Mouse (Mus musculus): Measurements from ENCODE around the gene Rgs6. TPM values are rescaled to one million over a fixed set of nuclear protein-coding genes. Genes with fewer than 3 reads are reported as not detected.

Gene Rgs6
- total RNA-seq, 2 experiments from 2014 or later: not detected

DNA sequence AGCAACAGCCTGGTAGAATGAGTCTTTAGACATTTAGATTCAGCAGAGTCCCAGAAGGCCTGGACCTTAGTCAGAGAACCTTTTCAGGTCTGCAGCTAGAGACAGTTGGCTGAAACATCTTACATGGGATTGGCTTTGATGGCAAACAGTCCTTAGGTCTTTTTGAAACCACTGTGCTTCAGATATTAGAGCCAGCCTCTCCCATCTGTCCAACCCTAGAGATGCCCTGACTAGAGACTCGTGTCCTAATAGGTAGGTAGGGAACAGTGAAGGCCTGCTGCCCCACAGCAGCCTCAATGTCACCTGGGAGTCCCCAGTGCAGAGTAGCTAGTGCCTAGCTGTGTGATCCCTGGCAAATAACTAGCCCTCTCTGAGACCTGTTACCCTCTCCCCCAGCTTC, 555.5 kb downstream of the Rgs6 start:
- peak; percentile 20 for ATAC-seq (replicated peaks; ENCODE audit: low FRiP score, poor library complexity, severe bottlenecking)

DNA sequence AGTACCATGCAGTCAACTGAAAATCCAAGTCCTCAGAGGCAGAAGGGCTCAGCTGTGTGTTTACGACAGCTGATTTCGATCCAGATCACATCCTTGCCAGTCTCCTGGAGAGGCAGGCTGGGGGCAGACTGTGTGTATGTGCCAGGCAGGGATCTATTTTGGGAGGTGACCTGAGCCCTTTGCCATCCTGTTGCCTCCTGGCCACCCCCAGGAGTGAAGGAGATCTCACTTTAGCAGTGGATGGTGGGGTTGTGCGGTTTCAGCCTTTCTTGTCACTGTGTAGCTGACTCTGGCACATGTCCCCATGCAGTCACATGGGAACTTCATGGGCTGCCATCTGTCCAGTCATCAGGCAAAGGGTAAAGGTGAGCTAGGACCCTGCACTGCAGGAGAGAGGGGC, 557.0 kb downstream of the Rgs6 start:
- ATAC-seq (replicated peaks; ENCODE audit: low FRiP score, poor library complexity, severe bottlenecking): no peak

DNA sequence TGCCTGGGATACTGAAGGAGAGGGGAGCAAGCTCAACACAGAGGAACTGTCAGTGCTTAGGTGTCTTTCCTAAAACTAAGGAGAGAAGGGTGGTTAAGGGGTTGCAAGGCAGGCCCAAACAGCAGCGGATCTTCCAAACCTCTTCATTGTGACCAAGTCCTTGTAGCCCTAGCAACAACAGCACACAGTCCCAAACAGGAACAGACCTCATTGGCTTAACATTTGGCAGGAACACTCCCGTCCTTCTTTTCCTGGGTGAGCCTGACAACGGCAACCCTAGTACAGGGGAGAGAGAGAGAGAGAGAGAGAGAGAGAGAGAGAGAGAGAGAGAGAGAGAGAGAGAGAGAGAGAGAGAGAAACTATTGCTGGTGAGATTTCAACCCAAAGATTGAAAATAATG, 557.8 kb downstream of the Rgs6 start:
- ATAC-seq (replicated peaks; ENCODE audit: low FRiP score, poor library complexity, severe bottlenecking): no peak

DNA sequence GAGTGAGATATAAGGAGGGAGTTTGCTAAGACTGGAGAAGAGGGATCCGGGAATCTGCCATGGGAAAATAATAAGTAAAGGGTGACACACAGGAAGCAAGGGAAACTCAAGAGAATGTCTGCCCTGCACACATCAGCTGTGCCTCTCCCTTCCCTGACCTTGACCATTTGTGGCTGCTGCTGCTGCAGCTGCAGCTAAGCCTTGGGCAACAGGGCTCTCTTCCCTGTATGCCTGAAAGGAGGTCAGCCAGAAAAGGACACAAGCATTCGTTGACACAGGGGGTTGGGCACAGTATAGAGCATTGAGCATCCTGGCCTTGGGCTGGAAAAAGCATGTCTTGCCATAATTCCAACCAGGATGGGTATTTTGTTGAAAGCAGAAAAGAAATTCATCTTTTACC, 558.8 kb downstream of the Rgs6 start:
- no peak for ATAC-seq (replicated peaks; ENCODE audit: low FRiP score, poor library complexity, severe bottlenecking)

DNA sequence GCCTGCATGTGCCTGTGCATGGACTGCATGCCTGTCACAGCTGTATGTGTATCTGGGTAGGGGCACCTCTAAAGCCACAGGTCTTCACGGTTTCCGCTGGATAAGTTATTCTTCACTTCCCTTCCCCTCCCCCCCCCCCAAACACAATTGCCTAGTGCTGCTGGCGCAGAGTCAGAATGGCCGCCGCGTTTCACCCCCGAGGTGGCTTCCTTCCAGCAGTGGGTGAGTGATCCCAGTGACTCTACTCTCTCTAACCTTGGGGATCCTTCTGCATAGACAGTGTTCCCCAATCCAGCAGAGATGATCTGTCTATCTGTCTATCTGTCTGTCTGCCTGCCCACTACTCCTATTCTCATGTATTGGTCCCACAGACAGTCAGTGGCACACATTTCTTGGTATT, 561.9 kb downstream of the Rgs6 start:
- no peak for ATAC-seq (replicated peaks; ENCODE audit: low FRiP score, poor library complexity, severe bottlenecking)

DNA sequence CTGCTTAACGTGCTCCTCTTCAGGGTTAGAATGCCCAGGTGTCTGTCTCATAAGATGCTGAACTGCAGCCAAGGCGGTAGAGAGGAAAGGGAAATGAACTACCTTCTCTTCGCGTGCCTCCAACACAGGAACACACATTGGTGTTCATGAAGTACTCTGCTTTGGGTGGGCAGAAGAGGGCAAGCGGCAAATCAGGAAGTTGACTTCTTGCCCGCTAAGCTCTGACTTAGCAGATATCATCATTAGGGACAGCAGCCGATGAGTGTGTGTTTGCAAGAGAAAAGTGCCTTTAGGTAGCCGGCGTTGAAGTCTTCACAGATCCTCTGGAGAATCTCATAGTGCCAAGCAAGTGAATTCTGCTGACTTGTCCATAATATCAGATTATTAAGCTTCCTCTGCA, 562.7 kb downstream of the Rgs6 start:
- ATAC-seq (replicated peaks; ENCODE audit: low FRiP score, poor library complexity, severe bottlenecking): no peak

DNA sequence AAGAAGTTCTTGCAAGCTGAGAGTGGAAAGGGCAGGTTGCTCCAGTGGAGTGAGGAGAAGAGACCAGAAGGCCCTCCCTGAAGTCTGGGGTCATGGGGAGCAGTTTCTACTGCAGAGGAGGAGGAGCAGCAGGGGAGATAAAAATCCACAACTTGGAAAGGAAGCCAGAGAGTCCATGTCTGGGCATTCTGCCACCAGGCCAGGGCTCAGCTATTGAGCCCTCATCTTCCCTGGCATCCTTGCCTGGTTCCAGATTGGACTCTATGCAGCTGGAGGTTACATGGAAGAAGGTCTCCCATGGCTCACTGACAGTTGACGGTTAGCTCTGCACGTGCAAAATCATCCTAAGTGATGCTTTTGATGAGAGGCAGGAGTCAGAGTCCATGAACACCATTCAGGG, 563.4 kb downstream of the Rgs6 start:
- no peak for ATAC-seq (replicated peaks; ENCODE audit: low FRiP score, poor library complexity, severe bottlenecking)

DNA sequence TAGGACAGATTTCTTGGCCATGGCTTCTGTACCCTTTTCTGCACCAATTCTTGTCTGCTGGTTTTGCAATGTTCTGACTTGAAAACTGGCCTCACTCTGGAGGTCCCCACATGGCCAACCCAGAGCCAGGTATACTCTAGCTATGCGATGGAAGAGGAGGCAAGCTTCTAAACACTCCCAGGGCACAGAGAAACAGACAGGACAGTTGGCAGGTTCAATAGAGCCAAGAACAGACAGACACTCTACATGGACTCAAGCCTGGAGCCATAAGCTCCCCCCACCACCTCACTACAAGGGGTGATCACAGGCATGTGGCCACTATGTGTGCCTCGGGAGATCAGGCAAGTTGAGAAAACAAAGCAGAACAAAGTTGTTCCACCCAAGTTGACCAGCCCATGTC, 572.1 kb downstream of the Rgs6 start:
- ATAC-seq (replicated peaks; ENCODE audit: low FRiP score, poor library complexity, severe bottlenecking): no peak

DNA sequence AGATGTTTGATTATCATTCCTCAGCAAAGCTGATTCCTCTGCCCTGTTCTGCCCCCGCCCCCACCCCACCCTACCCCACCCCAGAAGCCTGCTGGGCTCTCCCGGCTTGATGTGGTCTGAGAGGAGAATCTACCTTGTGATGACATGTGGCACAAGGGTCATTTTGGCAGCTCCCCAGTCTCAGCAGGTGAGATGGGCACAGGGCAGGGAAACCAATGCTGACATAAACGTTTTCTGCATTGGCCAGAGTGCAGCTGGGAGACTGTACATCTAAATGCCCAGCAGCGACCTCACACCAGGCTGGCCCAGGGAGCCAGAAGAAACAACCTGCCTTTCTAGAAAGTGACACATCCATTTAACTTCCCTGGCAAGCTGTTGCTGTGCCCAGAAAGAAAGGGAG, 572.6 kb downstream of the Rgs6 start:
- ATAC-seq (replicated peaks; ENCODE audit: low FRiP score, poor library complexity, severe bottlenecking): no peak

DNA sequence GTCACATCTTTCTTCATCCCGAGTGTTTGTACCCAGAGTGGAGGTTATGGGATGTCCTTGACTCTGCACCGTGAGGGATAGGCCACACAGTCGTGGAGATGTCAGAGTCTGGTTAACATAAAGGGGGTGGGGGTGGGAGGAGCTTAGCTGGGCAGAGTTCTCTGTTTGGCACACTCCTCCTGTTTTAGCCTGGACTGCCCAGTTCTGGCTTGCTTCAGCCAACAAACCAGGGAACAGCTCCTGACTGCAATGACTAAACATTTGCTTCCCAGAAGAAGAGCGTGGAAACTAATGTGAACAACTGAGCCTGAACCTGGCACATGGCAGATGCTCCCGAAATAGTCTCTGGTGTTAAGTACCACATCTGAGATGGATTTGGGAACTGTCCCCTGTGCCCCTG, 575.6 kb downstream of the Rgs6 start:
- ATAC-seq (replicated peaks; ENCODE audit: low FRiP score, poor library complexity, severe bottlenecking): peak; percentile 26; the same call in 1 of the 2 replicates

DNA sequence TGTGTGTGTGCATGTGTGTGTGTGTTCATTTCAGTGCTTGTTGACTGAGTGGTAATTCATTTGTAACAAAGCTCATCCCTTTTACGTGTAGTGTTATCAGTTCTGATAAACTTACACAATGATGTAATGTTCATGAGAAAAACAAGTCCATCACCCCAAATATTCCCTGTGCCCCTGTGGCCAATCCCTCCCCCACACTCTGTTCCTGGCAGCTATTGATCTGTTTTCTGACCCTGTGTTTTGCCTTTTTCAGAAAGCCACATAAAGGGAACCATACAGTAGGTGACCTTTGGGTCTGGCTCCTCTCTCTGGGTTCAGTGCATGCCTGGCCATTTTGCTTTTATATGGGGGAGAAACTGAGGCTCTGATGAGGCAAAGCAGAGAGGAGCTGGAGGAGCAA, 577.0 kb downstream of the Rgs6 start:
- no peak for ATAC-seq (replicated peaks; ENCODE audit: low FRiP score, poor library complexity, severe bottlenecking)

DNA sequence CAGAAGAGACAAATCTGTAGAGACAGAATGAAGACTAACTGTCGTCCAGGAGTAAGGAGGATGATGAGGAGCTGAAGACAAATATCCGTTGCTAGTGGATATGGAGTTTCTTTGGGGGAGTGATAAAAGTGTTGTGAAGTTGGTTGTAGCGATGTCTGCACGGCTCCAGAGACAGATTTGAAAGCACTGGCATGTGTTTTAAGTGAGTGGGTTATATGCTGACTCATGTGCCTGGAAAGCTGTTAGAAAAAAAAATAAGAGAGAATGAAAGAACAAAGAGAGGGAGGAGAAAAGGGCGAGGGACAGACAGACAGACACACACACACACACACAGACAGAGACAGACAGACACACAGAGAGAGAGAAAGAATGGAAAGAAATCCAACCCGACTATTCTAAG, 580.2 kb downstream of the Rgs6 start:
- no peak for ATAC-seq (replicated peaks; ENCODE audit: low FRiP score, poor library complexity, severe bottlenecking)

DNA sequence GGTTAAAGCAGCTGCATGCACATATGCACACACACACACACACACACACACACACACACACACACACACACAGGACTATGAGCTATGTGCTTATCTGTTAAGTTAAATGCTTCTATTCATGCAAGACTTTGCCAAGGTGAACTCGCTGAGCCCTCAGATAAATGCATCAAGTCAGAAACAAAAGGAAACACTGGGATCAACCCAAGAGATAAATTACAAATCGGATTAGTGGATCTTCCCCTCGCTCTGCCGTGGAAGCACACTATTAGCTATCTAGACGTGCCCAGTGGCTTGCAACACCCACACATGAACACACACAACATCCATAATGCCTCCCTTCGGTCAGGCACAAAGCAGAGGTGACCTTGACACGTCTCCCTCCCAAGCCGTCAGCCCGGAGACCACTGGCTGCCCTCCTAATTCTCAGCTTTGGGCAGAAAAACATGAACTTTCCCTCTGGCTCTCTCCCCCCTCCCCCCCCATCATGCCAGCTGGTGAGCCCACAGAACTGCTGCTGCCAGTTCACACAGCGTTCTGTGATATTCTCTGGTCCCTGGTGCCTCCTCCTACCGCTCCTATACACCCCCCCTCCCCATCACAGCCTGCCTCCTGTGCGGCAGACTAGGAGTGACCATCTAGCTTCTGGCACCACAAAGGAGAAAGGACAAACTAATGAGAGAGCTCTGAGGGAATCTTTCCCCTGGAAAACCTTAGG, 581.6 kb downstream of the Rgs6 start:
- no peak for ATAC-seq (replicated peaks; ENCODE audit: low FRiP score, poor library complexity, severe bottlenecking)

DNA sequence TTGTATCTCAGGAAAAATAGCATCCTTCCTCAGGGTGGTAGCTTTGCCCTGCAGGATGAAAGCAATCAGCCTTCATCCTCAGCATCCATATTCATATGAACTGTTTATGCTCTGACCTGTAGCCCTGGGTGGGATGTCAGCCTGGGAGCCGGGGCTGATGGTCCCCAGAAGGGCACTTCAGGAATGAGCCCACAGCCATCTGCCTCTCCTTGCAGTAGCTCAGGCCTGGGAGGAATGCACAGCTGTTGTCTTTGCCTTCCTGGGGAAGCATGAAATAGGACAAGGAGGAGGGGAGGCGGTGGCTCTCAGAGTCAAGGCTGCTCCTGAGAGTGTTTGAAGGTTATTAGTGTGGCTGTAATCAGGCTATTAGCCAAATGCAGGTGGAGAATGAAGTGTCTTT, 590.7 kb downstream of the Rgs6 start:
- no peak for ATAC-seq (replicated peaks; ENCODE audit: low FRiP score, poor library complexity, severe bottlenecking)

DNA sequence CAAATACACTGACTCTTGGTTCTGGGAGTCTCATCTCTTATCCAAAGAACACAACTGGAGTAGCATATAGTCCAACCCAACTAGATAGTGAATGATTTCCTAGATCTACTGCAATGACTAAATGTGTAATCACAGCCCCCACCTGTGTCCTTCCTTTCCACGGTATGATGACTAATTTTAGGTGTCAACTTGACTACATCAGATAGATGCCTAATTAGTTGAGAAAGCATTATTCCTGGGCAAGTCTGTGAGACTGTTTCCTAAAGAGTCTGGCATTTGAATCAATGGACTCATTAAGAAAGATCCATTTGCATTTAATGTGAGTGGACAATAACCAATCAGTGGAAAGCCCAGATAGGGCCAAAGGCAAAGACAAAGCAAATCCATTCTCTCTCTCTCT, 591.8 kb downstream of the Rgs6 start:
- no peak for ATAC-seq (replicated peaks; ENCODE audit: low FRiP score, poor library complexity, severe bottlenecking)

DNA sequence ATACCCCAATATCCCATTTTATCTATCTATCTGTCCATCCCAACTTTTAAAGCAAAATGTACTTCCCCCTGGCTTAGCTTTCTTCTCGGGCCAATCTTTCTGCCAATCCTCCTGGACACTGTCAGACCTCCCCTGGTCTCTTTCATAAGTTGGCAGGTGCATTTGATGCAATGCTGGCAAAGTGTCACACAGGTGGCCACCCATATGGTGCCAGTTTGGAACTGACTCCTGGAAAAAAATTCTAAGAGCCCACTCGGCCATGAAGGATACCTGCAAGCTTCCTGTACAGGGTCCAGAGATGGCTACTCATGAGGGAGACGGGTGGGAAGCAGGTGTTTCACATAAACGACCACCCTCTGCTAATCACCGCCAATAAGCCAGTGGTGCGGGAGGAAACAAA, 592.5 kb downstream of the Rgs6 start:
- ATAC-seq (replicated peaks; ENCODE audit: low FRiP score, poor library complexity, severe bottlenecking): no peak

DNA sequence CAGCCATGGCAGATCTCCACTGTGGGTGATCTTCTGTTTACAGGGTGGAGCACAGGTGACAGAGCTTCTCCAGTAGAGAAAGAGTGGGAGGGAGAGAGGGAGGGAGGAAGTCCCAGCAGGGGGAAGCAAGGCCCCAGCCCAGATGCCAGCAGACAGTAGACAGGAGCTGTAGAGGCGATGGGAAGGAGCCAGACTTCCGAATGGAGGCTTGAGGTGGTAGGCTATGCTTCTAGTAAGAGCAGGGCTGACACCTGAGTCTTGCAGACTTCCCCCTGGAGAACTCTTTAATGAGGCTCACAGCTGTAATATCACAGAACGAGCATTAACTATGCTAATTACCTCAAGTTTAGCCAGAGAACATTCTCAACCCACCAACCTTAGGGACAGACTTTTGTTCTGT, 613.6 kb downstream of the Rgs6 start:
- no peak for ATAC-seq (replicated peaks; ENCODE audit: low FRiP score, poor library complexity, severe bottlenecking)

DNA sequence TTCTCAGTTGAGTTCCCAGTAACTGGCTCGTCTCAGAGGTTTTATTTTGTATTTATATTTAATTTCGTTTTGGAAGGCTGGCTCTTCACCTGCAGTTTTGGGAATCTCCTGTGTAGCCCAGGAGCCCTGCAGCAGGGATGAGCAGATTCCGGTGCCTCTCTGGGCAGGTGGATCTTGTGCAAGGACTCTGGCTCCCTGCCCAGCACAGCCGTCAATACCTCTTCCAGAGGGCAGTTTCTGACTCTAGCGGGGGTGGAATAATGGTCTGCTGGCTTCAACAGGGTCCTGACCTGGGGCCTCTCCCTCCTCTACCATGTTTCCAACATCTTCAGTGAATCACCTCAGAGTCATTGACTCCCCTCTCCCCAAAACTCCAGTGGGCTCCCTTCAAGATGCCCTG, 616.3 kb downstream of the Rgs6 start:
- no peak for ATAC-seq (replicated peaks; ENCODE audit: low FRiP score, poor library complexity, severe bottlenecking)

DNA sequence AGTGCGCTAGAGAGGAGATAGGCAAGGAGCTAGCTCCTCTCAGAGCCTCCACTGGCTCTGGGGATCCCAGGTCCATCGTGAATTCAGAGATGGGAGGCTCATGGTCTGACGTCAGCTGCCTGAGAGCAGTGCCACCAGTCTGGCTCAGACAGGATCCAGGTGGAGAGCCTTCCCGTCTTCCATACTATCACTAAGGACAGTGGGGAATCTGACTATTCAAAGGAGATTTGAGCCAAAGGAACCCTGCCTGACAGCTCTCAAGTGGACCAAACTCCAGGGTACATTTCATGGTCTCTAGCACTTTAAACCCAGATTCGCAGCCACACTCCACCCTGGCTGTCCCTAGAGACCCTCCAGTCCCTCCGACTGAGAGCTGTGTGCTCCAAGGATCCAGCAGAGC, 618.8 kb downstream of the Rgs6 start:
- ATAC-seq (replicated peaks; ENCODE audit: low FRiP score, poor library complexity, severe bottlenecking): no peak

DNA sequence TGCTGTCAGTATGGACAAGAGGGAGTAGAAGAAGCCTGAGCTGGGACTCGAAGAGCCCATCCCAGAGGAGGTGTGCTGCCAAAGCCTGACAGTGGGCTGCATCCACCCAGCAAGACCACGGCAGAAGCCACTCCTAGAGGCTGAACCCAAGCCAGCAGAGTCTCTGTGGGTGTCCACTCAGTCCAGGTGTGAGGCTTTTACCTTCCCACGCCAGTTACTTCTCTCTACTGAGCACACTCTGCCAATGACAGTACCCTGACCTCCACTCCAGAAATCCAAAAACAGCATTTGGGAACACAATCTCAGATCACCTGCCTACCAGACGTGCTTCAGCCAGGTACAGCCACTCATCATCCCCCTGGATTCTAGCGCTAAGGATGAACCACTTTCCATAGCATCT, 619.4 kb downstream of the Rgs6 start:
- no peak for ATAC-seq (replicated peaks; ENCODE audit: low FRiP score, poor library complexity, severe bottlenecking)

DNA sequence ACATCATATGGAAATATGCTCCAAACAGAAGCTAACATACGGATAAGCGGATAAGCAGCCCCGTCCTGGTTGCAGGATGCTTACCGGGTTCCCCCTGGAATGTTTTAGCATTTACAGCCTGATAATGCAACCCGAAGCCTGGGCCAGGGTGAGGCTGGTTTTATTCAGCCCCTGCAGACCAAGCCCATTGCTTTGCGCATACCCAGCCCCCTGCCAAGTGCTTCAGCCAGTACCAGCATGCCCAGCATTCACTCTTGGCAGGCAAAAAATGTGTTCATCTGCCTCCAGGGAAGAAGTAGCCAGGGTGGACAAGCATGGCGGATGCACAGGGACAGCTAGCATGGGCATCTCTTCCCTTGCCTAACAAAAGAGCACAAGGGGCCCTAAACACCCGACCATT, 619.9 kb downstream of the Rgs6 start:
- no peak for ATAC-seq (replicated peaks; ENCODE audit: low FRiP score, poor library complexity, severe bottlenecking)

DNA sequence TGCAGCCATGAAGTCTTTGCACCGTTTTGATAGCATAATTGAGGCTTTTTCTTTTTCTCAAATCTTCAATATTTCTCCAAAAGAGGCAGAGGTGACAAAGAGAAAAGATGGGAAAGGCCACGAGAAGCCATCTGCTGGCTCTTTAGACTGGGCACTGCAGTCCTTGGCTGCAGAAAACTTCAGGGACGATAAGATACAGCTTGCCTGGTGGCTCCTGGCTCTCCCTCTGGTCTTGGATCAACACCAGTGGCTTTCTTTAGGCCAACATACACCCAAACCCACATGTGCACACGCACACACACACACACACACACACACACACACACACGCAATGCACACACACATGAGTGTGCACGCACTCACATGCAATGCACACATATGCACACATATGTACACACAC, 620.7 kb downstream of the Rgs6 start:
- no peak for ATAC-seq (replicated peaks; ENCODE audit: low FRiP score, poor library complexity, severe bottlenecking)
